ENCODE assay signal across 17 mouse cellular contexts in the genomic region with DNA sequence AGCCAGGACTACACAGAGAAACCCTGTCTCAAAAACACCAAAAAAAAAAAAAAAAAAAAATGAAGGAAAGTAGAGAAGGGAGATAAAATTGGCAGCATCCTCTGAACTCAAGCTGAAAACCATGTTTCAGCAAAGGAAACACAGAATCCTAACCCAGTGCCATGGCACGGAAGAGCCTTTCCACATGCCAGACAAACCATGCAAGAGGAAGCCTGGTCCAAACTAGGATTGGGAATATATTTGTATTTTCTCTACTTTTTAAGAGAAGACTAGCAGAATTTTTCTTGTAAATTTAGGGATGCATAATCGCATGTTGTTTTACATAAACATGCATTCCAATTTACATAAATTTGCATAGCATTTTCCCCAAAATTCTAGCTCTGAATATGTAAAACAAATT.
"Had no signal": no experiment of that assay in that cellular context is flagged by ENCODE, and none has a peak within 500 bp of the region (broad histone marks: within the 10 kb centered on the region; RNA-seq: fewer than 3 reads in every experiment).

No protein-coding gene starts in this region.

- DNase-seq: lung, adult 2 months; lung, postnatal 14 days; lung, postnatal 36 days; right cerebral cortex, postnatal 14 days; thymus, adult 2 months; thymus, postnatal 25 days; thymus, postnatal 4 days had no signal

- H3K27ac ChIP-seq: lung, embryonic 15.5 days; macrophage; midbrain, embryonic 13.5 days; midbrain, embryonic 15.5 days; neural tube, embryonic 12.5 days; stomach, embryonic 15.5 days; stomach, postnatal 0 days had no signal

- H3K9ac ChIP-seq: lung, embryonic 15.5 days; midbrain, embryonic 13.5 days; midbrain, embryonic 15.5 days; neural tube, embryonic 12.5 days; stomach, embryonic 15.5 days had no signal

- H3K9me3 ChIP-seq: lung, embryonic 15.5 days; midbrain, embryonic 13.5 days; midbrain, embryonic 15.5 days; neural tube, embryonic 12.5 days; stomach, embryonic 15.5 days had no signal

- H3K27me3 ChIP-seq: lung, embryonic 15.5 days; megakaryocyte, embryonic 14.5 days; midbrain, embryonic 13.5 days; midbrain, embryonic 15.5 days; neural tube, embryonic 12.5 days; stomach, embryonic 15.5 days had no signal

- H3K36me3 ChIP-seq: lung, embryonic 15.5 days; midbrain, embryonic 13.5 days; midbrain, embryonic 15.5 days; neural tube, embryonic 12.5 days; stomach, embryonic 15.5 days had no signal

- ATAC-seq: lung, postnatal 0 days; midbrain, embryonic 13.5 days; midbrain, embryonic 15.5 days had no signal

- H3K4me3 ChIP-seq: lung, embryonic 15.5 days; megakaryocyte, embryonic 14.5 days; midbrain, embryonic 13.5 days; midbrain, embryonic 15.5 days; neural tube, embryonic 12.5 days; stomach, embryonic 15.5 days had no signal

- H3K4me1 ChIP-seq: lung, embryonic 15.5 days; megakaryocyte, embryonic 14.5 days; midbrain, embryonic 13.5 days; midbrain, embryonic 15.5 days; neural tube, embryonic 12.5 days; stomach, embryonic 15.5 days had no signal

- H3K4me2 ChIP-seq: lung, embryonic 15.5 days; midbrain, embryonic 11.5 days; midbrain, embryonic 13.5 days; midbrain, embryonic 15.5 days; neural tube, embryonic 12.5 days; stomach, embryonic 15.5 days had no signal
